Mouse (Mus musculus): ENCODE results near the gene Svop.

Svop gene

GRCm38 (mm10) chr5:114046604-114047003, 44.8 kb downstream of the Svop start:
- DNase-seq (ENCODE audit: low read depth, low spot score) = no peak

- DNase-seq (ENCODE audit: low read depth, low spot score) = no peak
Observed at GRCm38 (mm10) chr5:114046151-114046550, 45.2 kb downstream of the Svop start.

GRCm38 (mm10) chr5:114045134-114045533, 46.2 kb downstream of the Svop start:
- peak; percentile 31 for DNase-seq (ENCODE audit: low read depth, low spot score)

GRCm38 (mm10) chr5:114043800-114044199, 47.6 kb downstream of the Svop start:
- no peak for DNase-seq (ENCODE audit: low read depth, low spot score)

- peak; percentile 56 for DNase-seq (ENCODE audit: low read depth, low spot score)
Observed at GRCm38 (mm10) chr5:114041327-114041930, 49.9 kb downstream of the Svop start.

GRCm38 (mm10) chr5:114040911-114041310, 50.5 kb downstream of the Svop start:
- no peak for DNase-seq (ENCODE audit: low read depth, low spot score)

GRCm38 (mm10) chr5:114040508-114040907, 50.9 kb downstream of the Svop start:
- DNase-seq (ENCODE audit: low read depth, low spot score) = no peak

GRCm38 (mm10) chr5:114035111-114035510, 56.3 kb downstream of the Svop start:
- no peak for DNase-seq (ENCODE audit: low read depth, low spot score)

GRCm38 (mm10) chr5:114034393-114034792, 57.0 kb downstream of the Svop start:
- DNase-seq (ENCODE audit: low read depth, low spot score) = no peak

- DNase-seq (ENCODE audit: low read depth, low spot score) = no peak
Observed at GRCm38 (mm10) chr5:114032161-114032763, 59.1 kb downstream of the Svop start.

- DNase-seq (ENCODE audit: low read depth, low spot score) = no peak
Observed at GRCm38 (mm10) chr5:114030652-114031051, 60.7 kb downstream of the Svop start.

GRCm38 (mm10) chr5:114028111-114028510, 63.3 kb downstream of the Svop start:
- no peak for DNase-seq (ENCODE audit: low read depth, low spot score)

GRCm38 (mm10) chr5:114027217-114027944, 64.0 kb downstream of the Svop start:
- DNase-seq (ENCODE audit: low read depth, low spot score) = no peak

GRCm38 (mm10) chr5:114024885-114025284, 66.5 kb downstream of the Svop start:
- DNase-seq (ENCODE audit: low read depth, low spot score) = no peak

GRCm38 (mm10) chr5:114024390-114024789, 67.0 kb downstream of the Svop start:
- no peak for DNase-seq (ENCODE audit: low read depth, low spot score)

- no peak for DNase-seq (ENCODE audit: low read depth, low spot score)
Observed at GRCm38 (mm10) chr5:114015121-114015520, 76.2 kb downstream of the Svop start.

- DNase-seq (ENCODE audit: low read depth, low spot score) = no peak
Observed at GRCm38 (mm10) chr5:114009049-114009448, 82.3 kb downstream of the Svop start.

GRCm38 (mm10) chr5:114007753-114008453, 83.5 kb downstream of the Svop start:
- DNase-seq (ENCODE audit: low read depth, low spot score) = no peak

- no peak for DNase-seq (ENCODE audit: low read depth, low spot score)
Observed at GRCm38 (mm10) chr5:114006974-114007373, 84.4 kb downstream of the Svop start.

GRCm38 (mm10) chr5:114005100-114005499, 86.3 kb downstream of the Svop start:
- DNase-seq (ENCODE audit: low read depth, low spot score) = no peak

- no peak for DNase-seq (ENCODE audit: low read depth, low spot score)
Observed at GRCm38 (mm10) chr5:114004573-114004972, 86.8 kb downstream of the Svop start.

GRCm38 (mm10) chr5:114003542-114003941, 87.8 kb downstream of the Svop start, which contains the start of gene Dao:
Gene Dao, plus strand, starts transcription at chr5:114003703.
- no peak for DNase-seq (ENCODE audit: low read depth, low spot score)

Measured in CD4-positive helper T cell, adult 2 months (primary cell).